Mouse (Mus musculus) cortical plate, adult 2 months (tissue): ENCODE data around the gene Tbc1d21.

Experiments used
- CTCF ChIP-seq: fragments of 200-500 bp; IDR thresholded peaks from 2 replicates; pipeline ENCODE4 v1.5.1; 2011; ENCODE audit warnings: mild to moderate bottlenecking, control low read depth, low read length; ENCODE audit not compliant: insufficient read depth; ENCODE audit errors: extremely low read depth
- POLR2A ChIP-seq: fragments of 200-500 bp; IDR thresholded peaks from 2 replicates; pipeline ENCODE4 v1.6.1; 2011; ENCODE audit warnings: mild to moderate bottlenecking, low read length, control low read depth; ENCODE audit not compliant: insufficient read depth; ENCODE audit errors: extremely low read depth

DNA sequence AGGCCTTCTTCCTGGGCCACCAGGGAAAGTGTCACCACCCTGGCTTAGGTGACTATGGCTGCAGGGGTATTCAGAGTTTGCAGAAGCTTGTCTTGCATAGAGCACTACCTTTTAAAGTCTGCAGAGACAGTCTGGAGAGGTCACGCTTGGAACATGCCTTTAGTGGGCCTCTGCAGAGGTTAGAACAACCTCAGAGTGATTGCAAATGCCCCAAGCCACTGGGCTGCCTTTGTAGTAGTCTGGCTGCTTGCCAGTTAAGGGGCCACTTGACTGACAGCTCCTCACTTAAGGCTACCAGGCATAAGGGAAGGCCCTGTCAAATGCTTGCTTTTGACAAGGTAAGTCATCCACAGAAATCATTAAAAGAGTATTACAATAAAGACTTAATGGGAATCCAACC, 42.9 kb downstream of the Tbc1d21 start:
- no peak for TF ChIP-seq CTCF
- no peak for TF ChIP-seq POLR2A
